Mouse (Mus musculus): ENCODE results near the gene Map3k21.

Gene Map3k21

GRCm38 (mm10) chr8:125910365-125911228, at the start of gene Map3k21:
Map3k21 (plus strand) TSS chr8:125910450.
- DNase-seq (ENCODE audit: low spot score): no peak

GRCm38 (mm10) chr8:125866125-125866524, 44.1 kb upstream of the Map3k21 start:
- DNase-seq (ENCODE audit: low spot score): no peak

GRCm38 (mm10) chr8:125868552-125868951, 41.7 kb upstream of the Map3k21 start:
- no peak for DNase-seq (ENCODE audit: low spot score)

- DNase-seq (ENCODE audit: low spot score): no peak
These were observed 40.5 kb upstream of the Map3k21 start for GRCm38 (mm10) chr8:125869739-125870138.

GRCm38 (mm10) chr8:125870179-125870702, 40.0 kb upstream of the Map3k21 start:
- DNase-seq (ENCODE audit: low spot score): peak; percentile 21

GRCm38 (mm10) chr8:125870821-125871321, 39.4 kb upstream of the Map3k21 start:
- DNase-seq (ENCODE audit: low spot score): peak; percentile 89

- peak; percentile 43 for DNase-seq (ENCODE audit: low spot score)
These were observed 37.6 kb upstream of the Map3k21 start for GRCm38 (mm10) chr8:125872501-125873249.

GRCm38 (mm10) chr8:125873250-125873534, 37.1 kb upstream of the Map3k21 start:
- DNase-seq (ENCODE audit: low spot score): no peak

- DNase-seq (ENCODE audit: low spot score): no peak
These were observed 29.8 kb upstream of the Map3k21 start for GRCm38 (mm10) chr8:125880447-125880846.

- DNase-seq (ENCODE audit: low spot score): no peak
These were observed 22.7 kb upstream of the Map3k21 start for GRCm38 (mm10) chr8:125887549-125887948.

- DNase-seq (ENCODE audit: low spot score): no peak
These were observed 20.3 kb upstream of the Map3k21 start for GRCm38 (mm10) chr8:125889920-125890319.

GRCm38 (mm10) chr8:125897388-125897787, 12.9 kb upstream of the Map3k21 start:
- no peak for DNase-seq (ENCODE audit: low spot score)

- peak; percentile 31 for DNase-seq (ENCODE audit: low spot score)
These were observed 12.1 kb upstream of the Map3k21 start, which contains the start of gene Pcnx2 for GRCm38 (mm10) chr8:125897868-125898788. Pcnx2 (minus strand) TSS chr8:125898317.

GRCm38 (mm10) chr8:125898899-125899298, 11.4 kb upstream of the Map3k21 start:
- peak; percentile 81 for DNase-seq (ENCODE audit: low spot score)

GRCm38 (mm10) chr8:125901167-125901566, 9.1 kb upstream of the Map3k21 start:
- no peak for DNase-seq (ENCODE audit: low spot score)

- peak; percentile 33 for DNase-seq (ENCODE audit: low spot score)
These were observed 7.7 kb upstream of the Map3k21 start for GRCm38 (mm10) chr8:125902521-125902920.

- DNase-seq (ENCODE audit: low spot score): no peak
These were observed 4.9 kb upstream of the Map3k21 start for GRCm38 (mm10) chr8:125905341-125905740.

GRCm38 (mm10) chr8:125907311-125907710, 2.9 kb upstream of the Map3k21 start:
- no peak for DNase-seq (ENCODE audit: low spot score)

- DNase-seq (ENCODE audit: low spot score): no peak
These were observed 437 bp upstream of the Map3k21 start for GRCm38 (mm10) chr8:125909661-125910364.

- no peak for DNase-seq (ENCODE audit: low spot score)
These were observed 955 bp downstream of the Map3k21 start for GRCm38 (mm10) chr8:125911229-125911580.

GRCm38 (mm10) chr8:125913206-125913605, 3.0 kb downstream of the Map3k21 start:
- DNase-seq (ENCODE audit: low spot score): no peak

Measured in MN1 (cell line).